In genomic region chr6:148234105-148234828, GRCm38 (mm10) we compare ENCODE assay signal across 20 mouse cellular contexts. TPM values are rescaled to one million over a fixed set of nuclear protein-coding genes. Genes with fewer than 3 reads are reported as not detected.
DNase-seq lines count a peak whose midpoint lies in the region; ATAC-seq and TF ChIP-seq lines count a peak whose summit lies in the region.
"Had no signal": no experiment of that assay in that cellular context is flagged by ENCODE, and none has a peak within 500 bp of the region (broad histone marks: within the 10 kb centered on the region; RNA-seq: fewer than 3 reads in every experiment).

No protein-coding gene starts in this region.

- no peak overlapping the region for H3K4me2 ChIP-seq in kidney, embryonic 14.5 days (replicated peaks; ENCODE audit: low read depth, low read length)
- H3K4me2 ChIP-seq: embryonic facial prominence, embryonic 13.5 days; forebrain, embryonic 12.5 days; heart, embryonic 12.5 days; hindbrain, embryonic 12.5 days had no signal

- TF ChIP-seq POLR2A in kidney, adult 2 months (IDR thresholded peaks at IDR 0.05; ENCODE audit: low read depth, low read length) = no peak
- TF ChIP-seq POLR2A in olfactory bulb, adult 2 months (IDR thresholded peaks at IDR 0.05; ENCODE audit: insufficient read depth, low read depth, low read length) = no peak

- H3K9ac ChIP-seq in kidney, embryonic 14.5 days (ENCODE audit: low read depth, low read length) = no peak overlapping the region
- H3K9ac ChIP-seq: embryonic facial prominence, embryonic 13.5 days; forebrain, embryonic 12.5 days; heart, embryonic 12.5 days; hindbrain, embryonic 12.5 days had no signal

- WGBS in kidney, adult 2 months = 72% methylated on average over 3 of the region's 3 CpGs
- WGBS in kidney, embryonic 14.5 days = 75% methylated on average over 3 of the region's 3 CpGs
- WGBS in olfactory bulb, adult 2 months = 26% methylated on average over 3 of the region's 3 CpGs

- TF ChIP-seq CTCF in kidney, adult 2 months (conservative IDR thresholded peaks at IDR 0.05; ENCODE audit: insufficient read depth, insufficient read length, low read depth, low read length) = no peak
- no peak for TF ChIP-seq CTCF in olfactory bulb, adult 2 months (IDR thresholded peaks at IDR 0.05; ENCODE audit: insufficient read depth, low read depth, low read length)

- no peak overlapping the region for H3K4me3 ChIP-seq in kidney, adult 2 months (ENCODE audit: insufficient read depth, low read depth, low read length)
- H3K4me3 ChIP-seq in kidney, embryonic 14.5 days (ENCODE audit: low read length) = no peak overlapping the region
- no peak overlapping the region for H3K4me3 ChIP-seq in olfactory bulb, adult 2 months (ENCODE audit: insufficient read depth, low read depth, low read length)
- H3K4me3 ChIP-seq: embryonic facial prominence, embryonic 13.5 days; forebrain, embryonic 12.5 days; heart, embryonic 12.5 days; hindbrain, embryonic 12.5 days had no signal

- peak; percentile 64 for ATAC-seq in frontal cortex, adult (ENCODE audit: low TSS enrichment)
- ATAC-seq in kidney, embryonic 14.5 days (ENCODE audit: low FRiP score, low TSS enrichment) = no peak
- ATAC-seq: activated CD4-positive, CD25-positive, alpha-beta regulatory T cell, adult 4 months; forebrain, embryonic 16.5 days; hindbrain, embryonic 16.5 days; inflammation-experienced regulatory T-cells, adult 6 months had no signal

- no peaks in the 10 kb centered on the region for H3K36me3 ChIP-seq in kidney, adult 2 months (ENCODE audit: control insufficient read depth, insufficient read depth, low read length)
- no peaks in the 10 kb centered on the region for H3K36me3 ChIP-seq in kidney, embryonic 14.5 days (ENCODE audit: control insufficient read depth, insufficient read depth, low read length)
- H3K36me3 ChIP-seq: embryonic facial prominence, embryonic 13.5 days; forebrain, embryonic 12.5 days; heart, embryonic 12.5 days; hindbrain, embryonic 12.5 days had no signal

- H3K4me1 ChIP-seq in kidney, adult 2 months (ENCODE audit: control insufficient read depth, insufficient read depth, low read length) = no peaks in the 10 kb centered on the region
- H3K4me1 ChIP-seq in kidney, embryonic 14.5 days (ENCODE audit: control insufficient read depth, insufficient read depth, low read length) = no peaks in the 10 kb centered on the region
- H3K4me1 ChIP-seq in olfactory bulb, adult 2 months (ENCODE audit: control insufficient read depth, insufficient read depth, low read length) = peaks cover 12% of the 10 kb centered on the region
- H3K4me1 ChIP-seq: forebrain, embryonic 12.5 days; hindbrain, embryonic 12.5 days had no signal

- no peak for DNase-seq in frontal cortex, postnatal 36 days (ENCODE audit: low spot score in 2 of 2)
- DNase-seq in kidney, adult 2 months = peak; percentile 13
- peak; percentile 28 for DNase-seq in 3T3-L1 (ENCODE audit: low read depth, low spot score)
- no peak for DNase-seq in ovary, adult 18-20 months (ENCODE audit: low spot score)
- DNase-seq: adrenal gland, postnatal 14 days; cerebellum, adult 18-20 months; cerebellum, adult 9-11 months; cerebellum, postnatal 36 days; heart, postnatal 4 days had no signal

- H3K27me3 ChIP-seq in kidney, adult 2 months (replicated peaks; ENCODE audit: control insufficient read depth, insufficient read depth, low read length) = no peaks in the 10 kb centered on the region
- no peaks in the 10 kb centered on the region for H3K27me3 ChIP-seq in kidney, embryonic 14.5 days (ENCODE audit: control insufficient read depth, insufficient read depth, low read length)
- H3K27me3 ChIP-seq: embryonic facial prominence, embryonic 13.5 days; forebrain, embryonic 12.5 days; heart, embryonic 12.5 days; hindbrain, embryonic 12.5 days had no signal

- no peaks in the 10 kb centered on the region for H3K9me3 ChIP-seq in kidney, embryonic 14.5 days (ENCODE audit: control insufficient read depth, low read length)
- H3K9me3 ChIP-seq: embryonic facial prominence, embryonic 13.5 days; forebrain, embryonic 12.5 days; heart, embryonic 12.5 days; hindbrain, embryonic 12.5 days had no signal

- no peak overlapping the region for H3K27ac ChIP-seq in kidney, adult 2 months (ENCODE audit: insufficient read depth, low read depth, low read length)
- H3K27ac ChIP-seq in kidney, embryonic 14.5 days (ENCODE audit: low read depth, low read length) = no peak overlapping the region
- H3K27ac ChIP-seq in olfactory bulb, adult 2 months (ENCODE audit: insufficient read depth, low read depth, low read length) = peak overlapping the region; percentile 85
- H3K27ac ChIP-seq: forebrain, embryonic 12.5 days; hindbrain, embryonic 12.5 days had no signal

RNA-seq across cellular contexts. Expression of gene Ergic2, which starts 22.1 kb away (rescaled TPM):
- 26.1 and 40.2 TPM in 2 replicates for polyA plus RNA-seq in kidney, adult 2 months (2012; rRNA removed)
- polyA plus RNA-seq in kidney, embryonic 14.5 days (2014; fragmentation: Nextera tagmentation; extraction: Ambion mirVana) = 236 and 245 TPM in 2 replicates
- not detected in 2 replicates for polyA plus RNA-seq in olfactory bulb, adult 2 months (2012; ENCODE audit: insufficient read depth, insufficient read length, low replicate concordance, missing spikeins)

Comparison
In these comparisons a context has a peak if more than half of its experiments do, and no peak if none do; other contexts are left out.
1. DNase-seq: peak in kidney, adult 2 months (single experiment) and 3T3-L1 (single experiment); none in frontal cortex, postnatal 36 days (0 of 2) and ovary, adult 18-20 months (single experiment).